ENCODE assay signal across 15 mouse cellular contexts in the genomic region with DNA sequence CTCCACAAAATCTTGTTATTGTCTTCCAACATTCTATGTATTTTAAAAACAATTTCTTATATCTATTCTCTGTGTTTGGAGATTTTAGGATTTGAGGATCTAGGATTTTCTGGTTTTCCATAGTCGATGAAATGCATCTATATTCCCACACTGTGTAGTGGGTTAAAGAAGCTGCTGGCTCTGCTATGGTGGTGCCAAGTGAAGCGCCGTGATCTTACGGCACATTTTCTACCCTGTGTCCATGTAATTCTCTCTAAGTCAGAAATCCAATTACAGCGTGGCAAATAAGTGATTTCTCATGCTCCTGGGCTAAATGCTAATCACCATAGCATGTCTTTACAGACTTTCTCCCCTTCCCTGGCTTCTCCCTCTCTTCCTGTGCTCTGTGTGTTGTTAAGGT.
"Had no signal": no experiment of that assay in that cellular context is flagged by ENCODE, and none has a peak within 500 bp of the region (broad histone marks: within the 10 kb centered on the region; RNA-seq: fewer than 3 reads in every experiment).

No protein-coding gene starts in this region.

- H3K27me3 ChIP-seq: liver, embryonic 12.5 days; neural tube, embryonic 13.5 days; neural tube, embryonic 15.5 days; stomach, embryonic 15.5 days had no signal

- ATAC-seq: liver, embryonic 12.5 days had no signal

- H3K36me3 ChIP-seq: liver, embryonic 12.5 days; neural tube, embryonic 13.5 days; neural tube, embryonic 15.5 days; stomach, embryonic 15.5 days had no signal

- H3K9me3 ChIP-seq: liver, embryonic 12.5 days; neural tube, embryonic 13.5 days; neural tube, embryonic 15.5 days; stomach, embryonic 15.5 days had no signal

- DNase-seq: lung, adult 18-20 months; lung, embryonic 14.5 days; lung, postnatal 10 days; lung, postnatal 4 days; right cerebral cortex, postnatal 14 days; thymus, adult 2 months; thymus, postnatal 14 days; thymus, postnatal 36 days had no signal

- H3K4me3 ChIP-seq: liver, embryonic 12.5 days; myocyte; neural tube, embryonic 13.5 days; neural tube, embryonic 15.5 days; stomach, embryonic 15.5 days had no signal

- H3K27ac ChIP-seq: liver, embryonic 12.5 days; liver, embryonic 14.5 days; neural tube, embryonic 13.5 days; neural tube, embryonic 15.5 days; stomach, embryonic 15.5 days; stomach, postnatal 0 days had no signal

- H3K9ac ChIP-seq: liver, embryonic 12.5 days; liver, embryonic 14.5 days; lung, embryonic 14.5 days; neural tube, embryonic 13.5 days; neural tube, embryonic 15.5 days; stomach, embryonic 15.5 days had no signal

- H3K4me1 ChIP-seq: liver, embryonic 12.5 days; neural tube, embryonic 13.5 days; neural tube, embryonic 15.5 days; stomach, embryonic 15.5 days had no signal

- H3K4me2 ChIP-seq: liver, embryonic 12.5 days; lung, embryonic 14.5 days; neural tube, embryonic 13.5 days; neural tube, embryonic 15.5 days; stomach, embryonic 15.5 days had no signal
